Mouse (Mus musculus) spleen, adult 18-20 months (tissue): ENCODE measurements around the gene Nudt15.
"Not testable (repeated sequence)": the region's sequence is repeated elsewhere in the genome, so short reads cannot be mapped to it uniquely, and the experiment has no call there.

Source experiments
- DNase-seq, 2 experiments: peaks; one replicate each; pipeline ENCODE4 v3.0.0; 2022; ENCODE audit warnings: mixed read lengths in 2 of 2

The Nudt15 gene

GRCm38 (mm10) chr14:73548051-73548450 lies at the start of gene Nudt15:
Gene Nudt15 (minus strand): TSS chr14:73548242.
- no peak for DNase-seq

GRCm38 (mm10) chr14:73592166-73592565 lies 44.1 kb upstream of the Nudt15 start:
- DNase-seq = no peak

GRCm38 (mm10) chr14:73588080-73588479 lies 40.0 kb upstream of the Nudt15 start:
- peak in 1 of 2 experiments; percentile 9 for DNase-seq

GRCm38 (mm10) chr14:73576336-73576735 lies 28.3 kb upstream of the Nudt15 start:
- DNase-seq = no peak

DNA sequence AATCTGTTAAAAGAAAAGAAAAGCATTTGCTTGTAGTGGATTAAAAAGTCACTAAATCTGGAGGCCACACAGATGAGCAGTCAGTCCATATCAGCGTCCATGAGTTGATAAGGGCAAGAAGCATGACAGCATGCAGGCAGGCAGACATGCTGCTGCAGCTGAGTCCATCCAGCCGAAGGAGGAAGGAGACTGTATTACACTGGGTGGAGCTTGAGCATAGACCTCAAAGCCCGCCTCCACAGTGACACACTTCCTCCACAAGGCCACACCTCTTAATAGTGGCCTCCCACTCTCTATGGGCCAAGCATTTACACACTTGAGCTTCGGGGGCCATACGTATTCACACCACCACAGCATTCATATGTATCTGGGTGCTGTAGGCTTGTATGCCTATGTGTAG lies 26.0 kb upstream of the Nudt15 start:
- DNase-seq = no peak

DNA sequence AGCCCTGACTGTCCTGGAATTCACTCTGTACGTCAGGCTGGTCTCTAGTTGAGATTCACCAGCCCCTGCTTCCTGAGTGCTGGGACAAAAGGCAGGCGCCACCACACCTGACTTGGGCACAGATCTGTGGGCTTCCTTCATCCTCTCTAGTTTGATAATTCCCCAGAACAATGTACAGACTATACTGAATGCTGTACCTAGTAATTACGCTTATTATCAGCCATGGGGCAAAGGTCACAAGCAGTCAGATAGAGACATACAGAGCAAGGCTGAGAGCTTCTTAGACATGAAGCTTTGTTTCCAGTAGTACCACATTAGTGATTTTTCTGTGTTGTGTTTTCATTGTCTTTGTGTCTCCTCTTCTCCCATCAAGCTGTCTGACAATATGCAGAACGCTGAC lies 23.1 kb upstream of the Nudt15 start:
- DNase-seq = no peak

DNA sequence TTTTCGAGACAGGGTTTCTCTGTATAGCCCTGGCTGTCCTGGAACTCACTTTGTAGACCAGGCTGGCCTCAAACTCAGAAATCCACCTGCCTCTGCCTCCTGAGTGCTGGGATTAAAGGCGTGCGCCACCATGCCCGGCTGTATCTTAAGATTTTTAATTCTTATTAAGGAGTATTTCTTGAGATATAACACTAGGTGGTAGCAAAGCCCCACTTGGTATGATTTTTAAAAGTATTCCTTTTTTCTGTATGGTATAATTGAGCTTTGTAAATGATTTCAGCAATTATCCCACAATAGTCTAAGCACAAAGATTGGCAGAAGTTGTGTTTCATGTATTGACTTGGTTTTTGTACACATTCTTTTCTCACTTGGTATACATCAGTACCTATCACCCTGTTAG lies 21.8 kb upstream of the Nudt15 start:
- DNase-seq = not testable (repeated sequence)

GRCm38 (mm10) chr14:73553122-73553696 lies 5.2 kb upstream of the Nudt15 start:
- no peak for DNase-seq

DNA sequence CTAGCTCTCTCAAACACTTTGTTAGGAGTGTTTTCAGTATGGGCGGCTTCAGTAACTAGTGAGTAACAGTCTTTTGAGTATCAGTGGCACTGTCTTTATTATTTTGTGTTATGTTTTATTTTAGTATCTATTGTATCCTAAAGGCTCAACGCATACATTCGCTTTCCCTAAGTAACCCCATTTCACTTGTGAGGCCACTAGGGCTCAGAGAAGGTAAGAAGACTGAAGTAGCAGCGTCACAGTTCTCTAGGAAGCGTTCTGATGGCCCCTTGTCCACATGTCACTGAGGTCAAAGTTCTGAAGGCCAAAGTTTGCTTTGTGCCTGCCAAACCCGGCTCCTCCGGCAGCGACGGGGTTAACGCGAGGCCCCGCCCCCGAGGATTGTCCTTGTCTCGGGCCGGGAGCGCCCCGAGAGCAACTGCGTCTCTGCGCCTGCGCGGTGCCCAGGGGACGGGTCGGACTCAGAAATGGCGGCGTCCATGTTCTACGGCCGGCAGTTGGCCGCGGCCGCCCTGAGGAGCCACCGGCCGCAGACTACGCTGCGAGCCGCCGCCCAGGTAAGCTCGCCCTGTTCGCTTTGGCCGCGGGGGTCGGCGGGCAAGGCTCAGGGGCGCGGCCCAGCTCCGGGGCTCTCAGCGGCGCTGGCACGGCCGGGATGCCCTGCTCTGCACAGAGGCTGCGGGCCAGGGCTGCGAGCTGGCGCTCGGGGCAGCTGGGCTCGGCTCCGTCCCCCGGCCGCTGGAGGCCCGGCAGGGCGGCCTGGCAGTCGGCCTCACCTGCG lies 4.5 kb upstream of the Nudt15 start:
- DNase-seq = peak; percentile 88 to 97

GRCm38 (mm10) chr14:73551164-73551563 lies 3.1 kb upstream of the Nudt15 start:
- no peak for DNase-seq

DNA sequence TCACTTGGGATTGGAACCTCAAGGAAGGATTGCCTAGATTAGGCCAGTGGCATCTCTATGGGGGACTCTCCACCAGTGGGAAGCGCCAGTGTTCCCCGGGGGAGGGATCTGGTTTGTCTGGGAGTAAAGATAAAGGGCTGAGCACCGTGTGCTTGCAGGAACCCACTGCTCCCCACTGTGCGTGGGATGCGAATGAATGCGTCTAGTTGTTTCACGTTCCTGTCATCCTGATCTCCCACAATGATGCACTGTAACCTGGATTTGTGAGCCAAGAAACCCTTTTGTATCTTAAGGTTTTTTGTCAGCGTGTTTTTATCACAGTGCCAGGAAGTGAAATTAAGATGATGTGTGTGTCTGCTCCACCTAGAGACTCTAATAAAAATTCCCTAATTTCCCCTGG lies 2.7 kb upstream of the Nudt15 start:
- no peak for DNase-seq

DNA sequence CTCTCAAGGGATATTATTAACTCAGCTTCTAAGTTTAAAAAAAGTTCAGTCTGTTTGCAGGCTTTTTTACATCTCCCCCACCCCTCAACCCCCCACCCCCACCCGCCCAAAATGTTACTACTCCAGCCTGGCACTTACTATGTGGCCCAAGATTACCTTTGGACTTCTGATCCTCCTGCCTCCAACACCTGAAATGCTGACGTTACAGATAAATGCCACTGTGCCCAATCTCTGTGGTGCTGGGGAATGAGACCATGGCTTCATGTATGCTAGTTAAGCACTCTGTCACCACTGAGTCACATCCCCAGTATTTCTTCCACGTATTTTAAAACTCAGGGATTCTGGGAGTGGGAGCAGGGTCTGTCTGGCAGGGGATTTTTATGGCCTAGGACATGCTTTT lies 2.2 kb upstream of the Nudt15 start:
- no peak for DNase-seq

- no peak for DNase-seq
Observed at GRCm38 (mm10) chr14:73547034-73547433, 1.0 kb downstream of the Nudt15 start.

DNA sequence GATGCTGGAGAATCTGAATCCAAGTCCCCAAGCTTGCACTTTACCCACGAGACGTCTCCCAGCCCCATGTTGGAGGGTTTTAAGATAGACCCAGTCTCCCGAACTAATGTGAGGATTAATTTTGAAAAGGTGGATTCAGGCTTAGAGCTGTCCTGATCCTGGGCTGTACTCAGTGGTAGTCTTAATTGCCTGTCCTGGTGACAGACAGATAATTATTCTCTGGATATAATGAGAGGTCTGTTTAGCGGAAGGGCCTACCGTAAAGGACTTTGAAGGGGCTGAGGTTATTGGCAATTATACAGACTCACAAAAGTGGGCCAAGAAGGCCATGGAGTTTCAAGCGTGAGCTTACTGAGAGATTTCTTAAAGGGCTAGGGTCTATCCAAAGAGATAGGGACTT lies 4.3 kb downstream of the Nudt15 start:
- DNase-seq = no peak

GRCm38 (mm10) chr14:73535641-73536040 lies 12.4 kb downstream of the Nudt15 start:
- DNase-seq = no peak

DNA sequence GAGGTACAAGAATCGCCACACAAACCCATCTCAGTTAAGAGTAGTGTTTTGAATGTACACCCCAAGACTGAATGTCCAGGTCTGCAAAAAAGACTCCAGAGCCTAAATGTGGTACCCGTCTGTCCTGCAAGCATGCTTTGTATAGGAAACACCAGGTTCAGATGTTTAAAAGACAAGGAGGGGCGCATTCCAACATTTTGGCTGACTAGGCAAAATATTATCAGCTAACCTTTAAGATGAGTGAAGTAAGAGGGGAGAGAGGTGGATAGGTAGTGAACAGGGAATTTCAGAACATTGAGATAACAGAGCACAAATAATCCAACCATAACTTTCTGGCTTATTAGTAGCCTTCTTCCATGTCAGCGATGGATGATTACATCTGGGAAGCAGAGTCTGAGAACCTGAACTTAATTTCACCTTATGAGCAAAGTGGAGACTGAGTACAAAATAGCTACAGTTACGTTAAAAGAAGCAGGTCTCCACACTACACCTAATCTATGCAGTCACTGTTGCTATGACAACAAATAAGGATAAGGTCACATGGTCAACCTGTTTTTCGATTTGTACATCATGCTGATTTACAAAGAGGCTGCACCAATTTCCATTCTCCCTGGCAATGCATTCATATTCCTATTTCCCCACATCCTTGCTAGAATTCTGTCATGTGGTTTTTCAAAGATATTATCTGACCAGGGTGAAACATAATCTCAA lies 14.1 kb downstream of the Nudt15 start:
- no peak for DNase-seq

DNA sequence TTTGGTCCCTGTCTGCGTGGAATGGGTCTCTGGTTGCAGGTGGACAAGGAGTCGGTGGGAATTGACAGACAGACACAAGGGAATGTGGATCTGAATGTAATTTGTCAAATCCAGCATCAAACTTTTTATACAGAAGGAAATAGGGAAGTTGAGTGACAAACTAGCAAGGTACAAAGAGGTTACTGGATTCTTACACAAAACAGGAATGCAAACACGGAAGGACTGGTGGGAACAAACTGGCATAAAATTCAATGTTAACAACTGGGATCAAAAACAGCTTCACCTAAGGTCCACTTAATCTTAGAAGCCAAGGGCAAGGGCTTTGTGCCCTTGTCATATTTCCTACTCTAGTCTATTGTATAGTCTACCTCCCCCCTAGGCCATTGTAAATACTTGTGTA lies 19.4 kb downstream of the Nudt15 start:
- not testable (repeated sequence) for DNase-seq

DNA sequence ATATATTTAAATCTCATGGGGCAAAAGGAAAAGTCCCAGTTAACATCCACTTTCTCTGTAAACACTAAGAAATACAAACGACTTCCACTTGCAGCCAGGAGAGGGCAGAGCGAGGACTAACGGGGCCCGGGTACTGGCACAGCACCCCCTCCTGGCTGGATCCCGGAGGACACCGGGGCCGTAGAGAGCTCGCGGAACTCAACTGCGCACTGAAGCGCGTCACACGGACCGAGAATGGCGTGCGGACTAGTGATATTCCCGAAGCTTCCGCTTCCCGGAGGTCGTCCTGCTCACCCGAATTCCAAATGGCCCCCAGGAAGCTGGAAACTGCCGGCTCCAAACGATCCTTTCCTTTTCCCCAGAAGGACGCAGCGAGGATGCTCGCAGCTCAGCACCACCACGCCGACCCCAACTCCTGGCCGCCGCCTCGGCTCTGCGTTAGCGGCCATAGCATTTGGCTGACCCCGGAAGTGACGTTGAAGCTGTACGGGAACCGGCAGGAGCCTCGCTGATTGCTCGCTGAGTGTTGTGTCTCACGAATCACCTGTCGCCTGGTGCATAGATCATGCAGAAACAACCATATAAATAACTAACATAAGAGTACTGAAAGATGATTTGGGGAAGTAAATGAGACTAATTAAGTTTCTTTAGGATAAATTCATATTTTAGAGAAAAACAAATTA lies 23.1 kb downstream of the Nudt15 start, which contains the start of gene Sucla2:
Gene Sucla2, plus strand, starts transcription at position 554 of the 683 bp plus-strand sequence.
- DNase-seq = peak; percentile 83 to 92

DNA sequence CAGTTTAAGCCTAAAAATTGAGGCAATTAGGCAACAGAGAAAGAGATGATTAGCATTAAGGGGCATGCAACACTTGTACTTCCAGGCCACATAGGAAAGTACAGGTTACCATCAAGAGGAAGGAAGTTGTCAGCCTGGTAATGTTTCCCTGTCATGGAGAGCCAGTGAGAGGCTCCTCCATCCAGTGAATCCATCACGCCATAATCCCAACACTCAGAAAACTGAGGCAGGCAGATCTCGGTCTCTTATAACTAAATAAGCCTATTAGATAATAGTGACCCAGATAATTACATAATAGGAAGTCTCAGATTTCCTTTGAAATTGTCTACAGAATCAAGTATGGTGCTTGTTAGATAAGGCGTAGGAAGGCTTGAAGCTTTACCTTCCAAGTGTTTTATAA lies 23.9 kb downstream of the Nudt15 start:
- DNase-seq = no peak

DNA sequence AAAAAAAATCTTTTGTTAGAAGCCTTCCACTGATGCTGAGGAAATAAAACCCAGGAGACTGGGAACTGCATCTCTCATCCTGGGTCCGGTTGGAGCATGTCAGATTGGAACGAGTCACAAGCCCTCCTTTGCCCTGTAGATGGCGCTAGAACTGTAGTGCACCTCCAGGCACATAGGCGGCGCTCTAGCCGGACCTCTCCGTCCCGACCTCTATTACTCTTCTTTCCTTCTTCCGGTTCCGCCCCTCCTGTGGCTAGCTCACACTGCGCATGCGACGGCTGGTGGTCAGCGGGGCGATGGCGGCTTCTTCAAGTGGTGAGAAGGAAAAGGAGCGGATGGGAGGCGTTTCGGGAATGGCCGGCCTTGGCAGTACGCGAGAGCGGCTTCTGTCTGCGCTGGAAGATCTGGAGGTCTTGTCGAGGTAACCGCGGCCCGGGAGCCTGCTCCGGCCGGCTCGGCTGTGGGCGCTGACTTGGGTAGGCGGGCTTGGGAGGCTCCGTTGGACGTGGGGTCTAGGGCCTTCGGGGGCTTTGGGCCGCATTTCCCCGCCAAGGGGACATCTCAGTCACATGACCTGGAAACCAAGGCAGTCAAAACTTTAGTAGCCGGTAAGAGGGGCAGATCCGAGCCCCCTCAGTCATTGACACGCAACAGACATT lies 38.1 kb downstream of the Nudt15 start, which contains the start of gene Med4:
Gene Med4, plus strand, starts transcription at position 261 of the 659 bp plus-strand sequence.
- DNase-seq = peak; percentile 87 to 93

DNA sequence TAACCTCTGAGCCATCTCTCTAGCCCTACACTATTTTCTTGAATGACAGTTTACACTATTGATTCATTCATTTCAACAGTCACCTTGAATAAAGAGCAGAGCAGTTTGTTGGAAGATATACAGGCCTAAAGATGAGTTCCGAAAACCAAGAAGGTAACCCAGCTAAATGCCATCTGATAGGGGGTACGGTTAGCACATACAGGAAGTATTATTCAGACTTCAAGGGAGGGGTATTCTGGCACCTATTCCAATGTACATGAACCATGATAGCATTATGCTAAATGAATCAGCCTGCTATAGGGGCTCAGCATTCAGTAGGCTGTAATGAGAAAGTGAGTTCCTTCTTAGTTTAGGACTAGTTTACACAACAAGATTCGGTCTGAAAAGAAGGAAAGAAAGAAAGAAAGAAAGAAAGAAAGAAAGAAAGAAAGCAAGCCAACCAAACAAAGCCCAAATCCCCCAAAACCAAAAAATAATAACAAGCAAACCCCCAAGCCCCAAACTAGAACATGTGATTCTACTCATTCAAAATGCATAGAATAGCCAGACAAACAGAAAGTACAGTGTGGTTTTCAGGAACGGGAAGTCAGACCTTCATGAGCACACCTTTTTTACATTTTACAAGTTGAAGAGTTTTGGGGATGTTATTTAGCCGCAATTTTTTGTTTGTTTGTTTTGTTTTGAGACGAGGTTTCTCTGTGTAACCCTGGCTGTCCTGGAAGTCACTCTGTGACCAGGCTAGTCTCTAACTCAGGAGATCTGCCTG lies 39.2 kb downstream of the Nudt15 start:
- no peak for DNase-seq
